Mouse (Mus musculus) cerebellum, adult 11-12 months (tissue): ENCODE measurements around the gene Ndufs3.
A peak's percentile ranks its signal among the peaks of the same experiment; 100 is the strongest.

Experiments
- DNase-seq: peaks from one replicate; pipeline ENCODE4 v3.0.0; 2022

Gene Ndufs3

DNA sequence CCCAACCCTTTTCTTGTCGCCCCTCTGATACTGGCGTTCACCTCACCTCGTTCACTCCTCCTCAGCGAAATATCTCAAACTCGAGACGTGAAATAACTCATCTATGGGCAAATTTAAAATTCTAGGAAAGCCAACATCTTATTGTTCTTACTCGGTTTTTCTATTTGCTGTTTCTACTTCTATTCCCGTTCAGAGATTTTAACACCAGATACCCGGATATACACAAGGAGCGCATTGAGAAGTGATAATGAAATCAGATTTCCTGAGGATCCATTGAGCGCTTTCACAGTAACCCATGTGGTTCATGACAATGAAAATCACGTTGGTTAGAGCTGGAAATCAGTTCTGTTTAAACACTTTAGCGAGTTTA, 57.0 kb downstream of the Ndufs3 start:
- DNase-seq = no peak

DNA sequence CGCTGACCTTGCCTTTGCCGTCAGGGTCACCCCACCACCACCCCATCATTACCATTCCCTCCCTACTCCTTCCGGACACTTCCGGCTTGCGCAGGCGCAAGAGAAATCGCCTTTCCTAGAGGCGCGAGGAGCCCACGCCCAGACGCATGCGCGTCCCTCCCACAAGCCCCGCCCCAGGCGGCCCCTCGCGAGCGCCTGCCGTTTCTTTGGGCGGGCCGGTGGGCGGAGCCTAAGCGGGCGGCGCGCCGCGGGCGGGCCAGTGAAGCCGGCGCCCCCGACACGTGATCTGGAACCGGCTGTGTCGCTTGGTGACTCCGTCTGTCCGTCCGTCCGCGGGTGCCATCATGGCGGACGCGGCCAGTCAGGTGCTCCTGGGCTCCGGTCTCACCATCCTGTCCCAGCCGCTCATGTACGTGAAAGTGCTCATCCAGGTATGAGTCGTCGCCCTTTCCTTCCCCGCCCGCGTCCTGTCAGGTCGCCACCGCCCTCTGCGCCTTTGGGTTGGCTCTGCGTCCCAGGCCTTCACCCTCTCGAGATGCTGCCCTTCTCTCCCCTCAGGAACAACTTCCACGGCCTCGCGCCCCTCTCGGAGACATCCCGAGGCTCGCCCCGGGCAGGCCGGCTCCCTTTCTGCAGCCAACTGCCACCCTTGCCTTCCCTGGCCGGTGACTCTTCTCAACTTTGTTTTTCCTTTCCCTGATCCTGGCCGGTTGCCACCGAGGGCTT, 57.5 kb downstream of the Ndufs3 start, which contains the start of gene Mtch2:
Mtch2 (plus strand) TSS at position 201 of the 726 bp plus-strand sequence.
- peak; percentile 99 for DNase-seq

DNA sequence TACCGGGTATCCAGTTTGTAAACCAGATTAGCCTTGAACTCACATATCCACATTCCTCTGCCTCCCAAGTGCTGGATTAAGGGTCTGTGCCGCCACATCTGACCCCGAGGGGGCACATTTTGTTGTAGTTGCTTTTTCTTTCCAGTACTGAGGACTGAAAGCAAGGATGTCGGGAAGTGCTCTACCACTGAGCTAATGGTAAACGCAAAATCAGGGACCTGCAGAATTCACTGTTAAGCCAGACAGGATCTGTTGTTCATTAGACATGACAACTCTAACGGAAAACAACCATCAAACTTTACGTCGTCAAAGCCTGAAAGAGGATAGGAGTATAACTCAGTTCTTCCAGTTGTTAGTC, 58.1 kb downstream of the Ndufs3 start:
- DNase-seq = no peak

DNA sequence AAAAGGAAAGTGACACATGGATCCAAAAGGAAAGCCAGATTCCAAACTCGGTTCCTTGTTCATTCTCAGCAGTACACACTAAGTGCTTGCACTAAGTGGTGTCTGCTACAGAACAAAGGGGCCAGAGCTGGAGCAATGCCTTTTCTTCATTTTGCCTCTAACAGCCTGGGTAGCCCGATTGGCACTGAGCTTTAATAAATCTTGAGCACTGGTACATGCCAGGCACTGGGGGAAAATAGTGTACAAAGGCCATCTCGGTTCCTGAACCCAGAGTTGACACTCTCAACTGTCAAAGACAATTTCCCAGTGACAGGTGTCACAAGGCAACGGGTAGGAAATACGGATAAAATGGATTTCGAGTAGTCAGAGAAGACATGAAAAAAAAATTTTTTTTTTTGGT, 58.5 kb downstream of the Ndufs3 start:
- peak; percentile 55 for DNase-seq

DNA sequence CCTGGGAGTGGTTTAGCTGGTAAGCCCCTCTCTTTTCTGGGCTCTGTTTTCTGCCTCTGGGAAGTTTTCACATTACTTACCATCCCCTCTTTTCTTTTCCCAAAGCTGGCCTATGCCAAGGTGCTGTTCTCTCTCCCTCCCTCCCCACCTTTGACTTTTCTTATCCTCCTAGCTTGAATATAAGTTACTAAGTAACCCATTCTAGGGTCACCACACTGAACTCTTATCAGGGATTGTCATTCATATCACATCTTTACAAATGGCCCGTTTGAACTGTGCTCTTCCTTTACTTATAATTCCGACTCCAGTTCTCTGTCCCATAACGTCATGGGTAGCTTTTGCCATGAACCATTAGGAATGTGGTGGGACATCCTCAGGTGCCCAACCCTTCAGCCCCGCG, 59.4 kb downstream of the Ndufs3 start:
- DNase-seq = no peak
